Mouse (Mus musculus): Measurements from ENCODE around the gene Plekhg4. TPM values are rescaled to one million over a fixed set of nuclear protein-coding genes. Genes with fewer than 3 reads are reported as not detected.

The Plekhg4 gene
- total and polyA plus RNA-seq, 3 experiments = 0.44 to 1.1 (median 0.54) TPM

GRCm38 (mm10) chr8:105409947-105410346, 36.9 kb downstream of the Plekhg4 start:
- in situ Hi-C loops (cut with MboI; ENCODE audit: low pct_ligation_motif_present, low pct_unique_long_range_greater_than_20kb, low sequenced_read_pairs) = no loop called here
- Histone ChIP-seq H3K4me3 (replicated peaks in 1 of 3; ENCODE audit: low read depth in 2 of 3, low read length in 2 of 3, poor library complexity in 1 of 3) (no peak overlapping the region), H3K9ac (ENCODE audit: insufficient read depth, low read depth) (no peak overlapping the region), H3K36me3 (replicated peaks in 1 of 2; ENCODE audit: control insufficient read depth in 1 of 2, insufficient read depth in 1 of 2, low read length in 1 of 2) (no peaks in the 10 kb centered on the region), H3K27me3 (replicated peaks) (peaks cover 2% of the 10 kb centered on the region), H3K9me3 (replicated peaks; ENCODE audit: low read length) (peaks cover 2% of the 10 kb centered on the region), H3K79me2 (replicated peaks; ENCODE audit: control insufficient read depth, extremely low read depth, insufficient read depth, poor library complexity, severe bottlenecking) (no peaks in the 10 kb centered on the region), H3K4me2 (ENCODE audit: insufficient read depth, low read depth, poor library complexity, severe bottlenecking) (no peak overlapping the region), H3K27ac (ENCODE audit: insufficient read depth, low read depth) (no peak overlapping the region), H3K4me1 (ENCODE audit: control insufficient read depth in 1 of 2, insufficient read depth in 2 of 2) (no peaks in the 10 kb centered on the region)
- TF ChIP-seq RAD21 (IDR thresholded peaks at IDR 0.05; ENCODE audit: low read depth, low read length) (no peak), KAT2A (IDR thresholded peaks at IDR 0.05; ENCODE audit: insufficient replicate concordance, low read length) (no peak), USF2 (conservative IDR thresholded peaks at IDR 0.05; ENCODE audit: low read depth, low read length) (no peak), NRF1 (IDR thresholded peaks at IDR 0.05; ENCODE audit: low read depth, low read length) (no peak)
- DNase-seq (ENCODE audit: extremely low read depth) = no peak
- dilution Hi-C loops (cut with MboI; ENCODE audit: extremely low pct_ligation_motif_present, extremely low pct_unique_long_range_greater_than_20kb, low sequenced_read_pairs) = no loop called here

GRCm38 (mm10) chr8:105413391-105413790, 40.3 kb downstream of the Plekhg4 start, which contains the start of the genes Kctd19 and Lrrc36:
TSS of gene Kctd19 (minus strand) at chr8:105413502.
TSS of gene Lrrc36 (plus strand) at chr8:105413571.
- dilution Hi-C loops (cut with MboI; ENCODE audit: extremely low pct_ligation_motif_present, extremely low pct_unique_long_range_greater_than_20kb, low sequenced_read_pairs) = no loop called here

GRCm38 (mm10) chr8:105418992-105419391, 45.9 kb downstream of the Plekhg4 start:
- no peaks in the 10 kb centered on the region for H3K79me2 ChIP-seq (replicated peaks; ENCODE audit: control insufficient read depth, extremely low read depth, insufficient read depth, poor library complexity, severe bottlenecking)
- no peak for DNase-seq (ENCODE audit: extremely low read depth)
- TF ChIP-seq JUN (IDR thresholded peaks at IDR 0.05; ENCODE audit: insufficient read depth, low read depth, low read length) (no peak), ZMIZ1 (IDR thresholded peaks at IDR 0.05; ENCODE audit: low read depth, low read length) (no peak), TCF12 (IDR thresholded peaks at IDR 0.05; ENCODE audit: low read depth, low read length) (no peak), CTCF (conservative IDR thresholded peaks at IDR 0.05 in 1 of 2, IDR thresholded peaks at IDR 0.05 in 1 of 2; ENCODE audit: low read depth in 2 of 2, low read length in 2 of 2) (peak in 1 of 2 experiments; percentile 56; a peak in 2 of 4 replicates), TBP (conservative IDR thresholded peaks at IDR 0.05; ENCODE audit: low read depth, low read length) (no peak), SMC3 (IDR thresholded peaks at IDR 0.05; ENCODE audit: low read depth, low read length) (peak; percentile 44), MAZ (IDR thresholded peaks at IDR 0.05; ENCODE audit: low read depth, low read length) (no peak), ETS1 (conservative IDR thresholded peaks at IDR 0.05; ENCODE audit: low read depth, low read length) (no peak), RAD21 (IDR thresholded peaks at IDR 0.05; ENCODE audit: low read depth, low read length) (peak; percentile 36), ZKSCAN1 (IDR thresholded peaks at IDR 0.05; ENCODE audit: borderline replicate concordance, low read depth, low read length) (no peak)
- peaks cover 4% of the 10 kb centered on the region for H3K9me3 ChIP-seq (replicated peaks; ENCODE audit: low read length)
- in situ Hi-C loops (cut with MboI; ENCODE audit: low pct_ligation_motif_present, low pct_unique_long_range_greater_than_20kb, low sequenced_read_pairs) = no loop called here
- H3K4me3 ChIP-seq (replicated peaks in 1 of 3; ENCODE audit: low read depth in 2 of 3, low read length in 2 of 3, poor library complexity in 1 of 3) = no peak overlapping the region
- no peaks in the 10 kb centered on the region for H3K27me3 ChIP-seq (replicated peaks)
- H3K4me2 ChIP-seq (ENCODE audit: insufficient read depth, low read depth, poor library complexity, severe bottlenecking) = no peak overlapping the region
- H3K27ac ChIP-seq (ENCODE audit: insufficient read depth, low read depth) = no peak overlapping the region
- dilution Hi-C loops (cut with MboI; ENCODE audit: extremely low pct_ligation_motif_present, extremely low pct_unique_long_range_greater_than_20kb, low sequenced_read_pairs) = no loop called here
- no peaks in the 10 kb centered on the region for H3K4me1 ChIP-seq (ENCODE audit: control insufficient read depth in 1 of 2, insufficient read depth in 2 of 2)
- no peak overlapping the region for H3K9ac ChIP-seq (ENCODE audit: insufficient read depth, low read depth)
- H3K36me3 ChIP-seq (replicated peaks in 1 of 2; ENCODE audit: control insufficient read depth in 1 of 2, insufficient read depth in 1 of 2, low read length in 1 of 2) = no peaks in the 10 kb centered on the region

More at GRCm38 (mm10) chr8:105413391-105413790, 40.3 kb downstream of the Plekhg4 start, which contains the start of the genes Kctd19 and Lrrc36:
- H3K27ac ChIP-seq (ENCODE audit: insufficient read depth, low read depth) = no peak within 1 kb of the TSS
- peaks cover 6% of the 10 kb centered on the region for H3K9me3 ChIP-seq (replicated peaks; ENCODE audit: low read length)
- no peaks in the 10 kb centered on the region for H3K79me2 ChIP-seq (replicated peaks; ENCODE audit: control insufficient read depth, extremely low read depth, insufficient read depth, poor library complexity, severe bottlenecking)
- TF ChIP-seq BHLHE40 (IDR thresholded peaks at IDR 0.05; ENCODE audit: low read depth, low read length) (peak; percentile 34; the same call in 1 of the 2 replicates), CTCF (conservative IDR thresholded peaks at IDR 0.05 in 1 of 2, IDR thresholded peaks at IDR 0.05 in 1 of 2; ENCODE audit: low read depth in 2 of 2, low read length in 2 of 2) (peak in 1 of 2 experiments; percentile 36; a peak in 1 of 4 replicates), USF2 (conservative IDR thresholded peaks at IDR 0.05; ENCODE audit: low read depth, low read length) (no peak)
- H3K4me2 ChIP-seq (ENCODE audit: insufficient read depth, low read depth, poor library complexity, severe bottlenecking) = peak within 1 kb of the TSS; percentile 34; the same call in 1 of the 2 replicates
- in situ Hi-C loops (cut with MboI; ENCODE audit: low pct_ligation_motif_present, low pct_unique_long_range_greater_than_20kb, low sequenced_read_pairs) = no loop called here
- H3K9ac ChIP-seq (ENCODE audit: insufficient read depth, low read depth) = no peak within 1 kb of the TSS
- H3K36me3 ChIP-seq (replicated peaks in 1 of 2; ENCODE audit: control insufficient read depth in 1 of 2, insufficient read depth in 1 of 2, low read length in 1 of 2) = no peaks in the 10 kb centered on the region
- no peak within 1 kb of the TSS for H3K4me3 ChIP-seq (replicated peaks in 1 of 3; ENCODE audit: low read depth in 2 of 3, low read length in 2 of 3, poor library complexity in 1 of 3)
- DNase-seq (ENCODE audit: extremely low read depth) = no peak
- peaks cover 2% of the 10 kb centered on the region for H3K27me3 ChIP-seq (replicated peaks)
- H3K4me1 ChIP-seq (ENCODE audit: control insufficient read depth in 1 of 2, insufficient read depth in 2 of 2) = no peaks in the 10 kb centered on the region

Measured in CH12.LX (cell line).